Mouse (Mus musculus) forebrain, embryonic 15.5 days (tissue): ENCODE results near the gene Klf13. TPM values are rescaled to one million over a fixed set of nuclear protein-coding genes. Genes with fewer than 3 reads are reported as not detected.

Experiments
- ATAC-seq: fragments of 200-750 bp; cut with Nextera tagmentation; replicated peaks from 2 replicates; pipeline ENCODE4 v1.8.0; 2017; ENCODE audit warnings: mild to moderate bottlenecking, moderate TSS enrichment, moderate library complexity
- H3K27ac ChIP-seq: fragments of 300-500 bp; sonication (generic); replicated peaks from 2 replicates; pipeline ENCODE4 v1.5.1; 2015; ENCODE audit warnings: mild to moderate bottlenecking, inconsistent platforms
- H3K27me3 ChIP-seq: fragments of 300-500 bp; sonication (generic); 2 replicates; pipeline ENCODE4 v1.6.1; 2015; ENCODE audit warnings: inconsistent platforms
- H3K36me3 ChIP-seq: fragments of 300-500 bp; sonication (generic); 2 replicates; pipeline ENCODE4 v1.6.1; 2015; ENCODE audit warnings: mild to moderate bottlenecking, inconsistent platforms
- H3K4me1 ChIP-seq: fragments of 300-500 bp; sonication (generic); 2 replicates; pipeline ENCODE4 v1.6.1; 2015; ENCODE audit warnings: inconsistent platforms
- H3K4me2 ChIP-seq: fragments of 300-500 bp; sonication (generic); replicated peaks from 2 replicates; pipeline ENCODE4 v1.6.1; 2015; ENCODE audit warnings: mild to moderate bottlenecking, inconsistent platforms
- H3K4me3 ChIP-seq: fragments of 300-500 bp; sonication (generic); 2 replicates; pipeline ENCODE4 v1.5.1; 2015; ENCODE audit warnings: mild to moderate bottlenecking, inconsistent platforms
- H3K9ac ChIP-seq: fragments of 300-500 bp; sonication (generic); replicated peaks from 2 replicates; pipeline ENCODE4 v1.6.1; 2015; ENCODE audit warnings: mild to moderate bottlenecking, inconsistent platforms
- H3K9me3 ChIP-seq: fragments of 300-500 bp; sonication (generic); 2 replicates; pipeline ENCODE4 v1.6.1; 2016; ENCODE audit warnings: inconsistent platforms
- WGBS: fragments of 180-500 bp; shearing (Covaris S2); methylation state at CpG from one replicate; pipeline ENCODE4 v1.1.7; 2015; ENCODE audit warnings: mixed read lengths; 5-methylcytosine and 5-hydroxymethylcytosine counted together
- polyA plus RNA-seq: library from polyadenylated mRNA; unstranded; fragments of >200 nt; fragmentation: Nextera tagmentation; extraction: Ambion mirVana; gene quantifications from 2 replicates; pipeline ENCODE4 v1.2.1, GENCODE M21; 2015

The Klf13 gene
- polyA plus RNA-seq, 1 experiment from 2014 or later, result 34.8 TPM

- Histone ChIP-seq H3K4me1 (peaks cover 74% of the 10 kb centered on the region), H3K9me3 (no peaks in the 10 kb centered on the region), H3K4me3 (no peak overlapping the region), H3K27me3 (no peaks in the 10 kb centered on the region), H3K9ac (peak overlapping the region; percentile 45; the same call in 1 of the 2 replicates), H3K27ac (0 out of 2 replicates have a peak overlapping the region, but pooled peaks have one; percentile 60), H3K4me2 (no peak overlapping the region), H3K36me3 (no peaks in the 10 kb centered on the region)
- 61% methylated on average over 3 of the region's 3 CpGs for WGBS
- no peak for ATAC-seq
These were observed 41.1 kb downstream of the Klf13 start for GRCm38 (mm10) chr7:63897655-63898054.

DNA sequence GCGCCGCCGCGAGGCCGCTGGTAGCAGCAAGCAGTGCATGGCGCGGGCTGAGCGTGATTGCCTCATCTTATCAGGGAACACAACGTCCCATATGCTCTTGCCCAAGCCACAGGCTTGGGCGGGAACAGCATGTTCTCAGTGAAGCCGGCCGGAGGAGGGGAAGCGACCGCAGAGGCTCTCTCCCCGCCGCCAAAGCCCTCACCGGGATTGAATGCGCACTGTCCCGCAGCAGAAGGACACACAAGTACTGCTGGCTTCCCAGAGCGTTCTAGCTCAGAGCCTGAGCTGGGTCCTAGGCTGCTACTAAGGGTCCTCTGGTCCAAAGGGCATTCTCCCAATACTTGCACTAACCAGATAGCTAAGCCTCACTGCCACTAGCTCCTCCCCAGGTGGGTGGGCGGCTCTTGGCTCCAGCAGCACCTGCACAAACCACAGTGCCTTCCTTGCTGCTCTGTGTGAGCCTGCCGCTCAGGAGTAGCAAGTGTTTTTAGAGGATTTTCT, 41.7 kb downstream of the Klf13 start:
- H3K27me3 ChIP-seq, result no peaks in the 10 kb centered on the region
- H3K9me3 ChIP-seq, result no peaks in the 10 kb centered on the region
- ATAC-seq, result peak; percentile 80
- H3K4me3 ChIP-seq, result peak overlapping the region; percentile 31
- peak overlapping the region; percentile 60 for H3K27ac ChIP-seq
- H3K4me2 ChIP-seq, result peak overlapping the region; percentile 58
- H3K9ac ChIP-seq, result peak overlapping the region; percentile 45
- no peaks in the 10 kb centered on the region for H3K36me3 ChIP-seq
- peaks cover 75% of the 10 kb centered on the region for H3K4me1 ChIP-seq
- WGBS, result 2% methylated on average over 22 of the region's 22 CpGs

DNA sequence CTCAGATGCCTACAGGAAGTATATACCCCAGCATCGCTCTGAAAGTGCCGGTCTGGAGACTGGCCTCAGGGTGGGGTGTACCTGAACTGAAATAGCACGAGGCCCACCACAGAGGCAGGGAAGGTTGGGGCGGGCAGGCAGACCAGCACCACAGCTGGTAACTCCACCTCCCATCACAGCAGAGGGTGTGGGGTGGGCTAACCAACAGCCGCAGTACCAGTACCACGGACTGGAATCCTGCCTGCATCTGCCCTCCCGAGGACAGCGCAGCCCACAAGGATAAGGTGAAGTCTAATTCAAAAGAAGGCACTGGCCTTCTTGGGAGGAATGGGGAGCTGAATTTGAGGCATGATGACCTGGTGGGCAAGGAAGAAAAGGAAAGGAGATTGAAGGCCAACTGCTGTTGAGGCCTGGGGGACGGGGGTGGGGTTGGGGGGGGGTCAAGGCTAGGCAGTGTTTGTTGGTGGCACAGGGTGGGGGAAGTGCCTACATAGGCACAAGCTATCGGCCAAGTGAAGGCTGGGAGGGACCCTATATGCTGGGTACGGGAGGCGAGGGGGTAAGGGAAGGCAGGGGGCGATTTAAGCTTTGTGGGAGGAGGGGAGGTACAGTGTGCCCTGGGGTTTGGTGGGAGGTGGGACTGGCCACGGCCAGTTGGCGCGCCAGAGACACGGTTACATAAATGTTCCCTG, 42.3 kb downstream of the Klf13 start:
- WGBS, result 22% methylated on average over 17 of the region's 17 CpGs
- Histone ChIP-seq H3K4me2 (peak overlapping the region; percentile 58), H3K4me1 (peaks cover 72% of the 10 kb centered on the region), H3K36me3 (no peaks in the 10 kb centered on the region), H3K27ac (peak overlapping the region; percentile 60), H3K9me3 (no peaks in the 10 kb centered on the region), H3K9ac (peak overlapping the region; percentile 45), H3K27me3 (no peaks in the 10 kb centered on the region), H3K4me3 (peak overlapping the region; percentile 31)
- peak; percentile 59; the same call in 1 of the 2 replicates for ATAC-seq

- H3K27ac ChIP-seq, result no peak overlapping the region
- no peak overlapping the region for H3K4me2 ChIP-seq
- H3K36me3 ChIP-seq, result peaks cover 9% of the 10 kb centered on the region
- peaks cover 62% of the 10 kb centered on the region for H3K4me1 ChIP-seq
- H3K9ac ChIP-seq, result no peak overlapping the region
- no peaks in the 10 kb centered on the region for H3K27me3 ChIP-seq
- WGBS, result 88% methylated on average over 3 of the region's 3 CpGs
- no peak overlapping the region for H3K4me3 ChIP-seq
- ATAC-seq, result no peak
- H3K9me3 ChIP-seq, result no peaks in the 10 kb centered on the region
These were observed 43.5 kb downstream of the Klf13 start for GRCm38 (mm10) chr7:63895223-63895622.

DNA sequence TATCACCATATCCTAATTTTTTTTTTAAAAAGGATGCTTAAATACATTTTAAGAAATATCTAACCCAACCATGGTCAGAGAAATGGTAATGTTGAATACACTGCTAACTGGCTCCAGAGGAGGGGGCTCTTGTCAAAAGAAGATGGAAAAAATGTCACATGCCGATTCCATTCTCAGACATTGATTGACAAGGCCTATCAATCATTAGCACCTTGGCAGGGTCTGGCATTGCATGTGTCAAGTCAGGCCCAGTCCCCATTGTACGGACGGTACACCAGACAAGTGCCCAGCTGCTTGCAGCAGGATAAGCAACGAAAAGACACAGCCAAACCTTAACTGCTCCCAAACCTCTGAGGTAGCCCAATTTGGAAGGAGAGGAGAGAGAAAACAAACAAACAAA, 44.1 kb downstream of the Klf13 start:
- Histone ChIP-seq H3K4me2 (no peak overlapping the region), H3K4me1 (peaks cover 61% of the 10 kb centered on the region), H3K27ac (0 out of 2 replicates have a peak overlapping the region, but pooled peaks have one; percentile 25), H3K27me3 (no peaks in the 10 kb centered on the region), H3K4me3 (no peak overlapping the region), H3K36me3 (peaks cover 14% of the 10 kb centered on the region), H3K9ac (no peak overlapping the region), H3K9me3 (no peaks in the 10 kb centered on the region)
- no peak for ATAC-seq
- 39% methylated on average over 4 of the region's 4 CpGs for WGBS

- no peaks in the 10 kb centered on the region for H3K27me3 ChIP-seq
- 23% methylated on average over 4 of the region's 4 CpGs for WGBS
- no peak overlapping the region for H3K4me3 ChIP-seq
- H3K27ac ChIP-seq, result peak overlapping the region; percentile 84
- no peak overlapping the region for H3K4me2 ChIP-seq
- H3K9ac ChIP-seq, result no peak overlapping the region
- ATAC-seq, result no peak
- peaks cover 18% of the 10 kb centered on the region for H3K36me3 ChIP-seq
- no peaks in the 10 kb centered on the region for H3K9me3 ChIP-seq
- H3K4me1 ChIP-seq, result peaks cover 61% of the 10 kb centered on the region
These were observed 45.0 kb downstream of the Klf13 start for GRCm38 (mm10) chr7:63893729-63894128.

DNA sequence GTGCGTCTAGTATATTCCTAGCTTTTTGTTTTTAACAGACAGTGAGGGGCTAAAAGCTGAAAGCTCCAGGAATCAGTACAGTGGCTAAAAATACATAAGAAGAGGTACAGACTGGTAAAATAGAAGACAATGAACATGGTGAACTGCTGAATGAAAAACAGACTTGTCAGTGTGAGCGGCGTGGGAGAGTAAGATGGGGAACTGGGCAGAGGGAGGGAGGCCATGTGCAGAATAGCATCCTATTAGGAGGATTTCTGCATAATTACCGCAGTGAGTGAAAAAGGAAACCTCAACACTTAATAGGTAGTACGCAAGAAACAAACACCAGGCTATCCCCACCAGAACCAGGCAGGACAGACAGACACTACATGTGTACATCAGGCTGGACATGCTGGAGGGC, 45.5 kb downstream of the Klf13 start:
- ATAC-seq, result 0 out of 2 replicates have a peak, but pooled peaks have one; percentile 15
- H3K4me1 ChIP-seq, result peaks cover 59% of the 10 kb centered on the region
- no peak overlapping the region for H3K4me2 ChIP-seq
- no peak overlapping the region for H3K4me3 ChIP-seq
- peaks cover 18% of the 10 kb centered on the region for H3K36me3 ChIP-seq
- 28% methylated on average over 5 of the region's 5 CpGs for whole genome bisulfite sequencing
- H3K27me3 ChIP-seq, result no peaks in the 10 kb centered on the region
- no peak overlapping the region for H3K9ac ChIP-seq
- no peaks in the 10 kb centered on the region for H3K9me3 ChIP-seq
- peak overlapping the region; percentile 84 for H3K27ac ChIP-seq

DNA sequence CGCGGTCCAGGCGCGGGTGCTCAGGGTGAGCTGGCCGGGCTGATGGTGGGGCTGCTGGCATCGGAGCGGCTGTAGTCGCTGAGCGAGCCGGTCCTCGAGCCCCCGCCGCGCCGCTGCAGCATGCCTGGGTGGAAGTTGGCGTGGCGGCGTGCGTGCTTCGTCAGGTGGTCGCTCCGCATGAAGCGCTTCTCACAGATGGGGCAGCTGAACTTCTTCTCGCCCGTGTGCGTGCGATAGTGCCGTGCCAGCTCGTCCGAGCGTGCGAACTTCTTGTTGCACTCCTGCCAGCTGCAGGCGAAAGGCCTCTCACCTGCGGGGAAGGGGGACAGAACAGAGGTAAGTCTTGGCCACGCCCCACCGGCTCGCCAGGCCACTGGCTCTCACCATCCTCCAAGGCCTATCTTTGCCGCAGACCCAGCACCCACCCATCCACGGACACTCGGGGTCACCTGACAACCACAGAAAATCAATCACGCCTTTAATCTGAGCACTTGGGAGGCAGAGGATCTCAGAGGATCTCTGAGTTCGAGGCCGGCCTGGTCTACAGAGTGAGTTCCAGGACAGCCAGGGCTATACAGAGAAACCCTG, 47.1 kb downstream of the Klf13 start:
- Histone ChIP-seq H3K27me3 (no peaks in the 10 kb centered on the region), H3K9ac (no peak overlapping the region), H3K4me1 (peaks cover 43% of the 10 kb centered on the region), H3K27ac (no peak overlapping the region), H3K4me3 (no peak overlapping the region), H3K36me3 (peaks cover 18% of the 10 kb centered on the region), H3K4me2 (no peak overlapping the region), H3K9me3 (no peaks in the 10 kb centered on the region)
- no peak for ATAC-seq
- WGBS, result 71% methylated on average over 43 of the region's 43 CpGs

GRCm38 (mm10) chr7:63889116-63889975, 49.4 kb downstream of the Klf13 start:
- peaks cover 18% of the 10 kb centered on the region for H3K36me3 ChIP-seq
- H3K27ac ChIP-seq, result no peak overlapping the region
- WGBS, result 61% methylated on average over 9 of the region's 9 CpGs
- no peak overlapping the region for H3K9ac ChIP-seq
- H3K9me3 ChIP-seq, result no peaks in the 10 kb centered on the region
- H3K4me2 ChIP-seq, result no peak overlapping the region
- H3K4me3 ChIP-seq, result no peak overlapping the region
- no peak for ATAC-seq
- H3K4me1 ChIP-seq, result peaks cover 22% of the 10 kb centered on the region
- no peaks in the 10 kb centered on the region for H3K27me3 ChIP-seq

DNA sequence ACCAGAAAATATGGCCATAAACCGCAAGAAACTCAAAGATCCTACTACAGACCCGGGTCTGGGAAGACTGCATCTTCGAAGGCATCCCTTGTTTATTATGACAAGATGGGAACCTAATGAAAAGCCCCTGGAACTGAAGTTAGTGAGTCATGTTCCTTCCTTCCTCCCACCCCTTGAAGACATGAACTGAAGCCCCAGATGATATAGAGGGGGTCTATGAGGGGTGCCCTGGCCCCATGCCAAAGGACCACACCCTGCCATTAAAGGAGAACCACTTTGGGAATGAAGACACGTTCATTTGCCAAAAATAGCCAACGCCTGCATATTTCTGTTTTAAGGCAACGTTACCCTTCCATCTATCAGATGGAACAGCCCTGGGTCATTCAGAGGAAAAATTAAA, 50.0 kb downstream of the Klf13 start:
- Histone ChIP-seq H3K9me3 (no peaks in the 10 kb centered on the region), H3K27ac (no peak overlapping the region), H3K27me3 (no peaks in the 10 kb centered on the region), H3K36me3 (peaks cover 18% of the 10 kb centered on the region), H3K4me2 (no peak overlapping the region), H3K4me3 (no peak overlapping the region), H3K4me1 (peaks cover 18% of the 10 kb centered on the region), H3K9ac (no peak overlapping the region)
- WGBS, result 76% methylated on average over 6 of the region's 6 CpGs
- ATAC-seq, result no peak

DNA sequence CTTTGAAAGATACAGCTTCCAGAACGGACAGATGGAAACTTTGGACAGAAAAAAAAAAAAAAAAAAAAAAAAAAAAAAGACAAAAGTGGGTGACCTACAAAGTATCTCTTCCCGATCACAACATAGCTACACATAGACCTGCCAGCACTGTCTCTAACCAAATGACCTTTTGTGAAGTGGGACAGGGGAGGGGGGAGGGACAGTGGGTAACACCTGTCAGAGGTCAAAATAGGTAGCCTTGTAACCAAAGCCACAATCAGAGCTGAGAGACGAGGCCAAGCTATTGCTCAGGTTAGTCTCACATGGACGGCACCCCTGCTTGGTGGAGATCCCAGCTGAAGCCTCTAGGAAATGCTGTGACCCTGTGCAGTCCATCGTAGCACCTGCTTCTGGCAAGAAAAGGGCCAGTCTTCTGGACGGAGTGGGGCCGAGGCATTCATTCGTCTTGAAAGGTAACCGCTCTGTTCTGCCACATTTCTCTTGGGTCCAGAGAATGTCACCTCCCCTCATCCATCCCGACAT, 51.1 kb downstream of the Klf13 start:
- H3K36me3 ChIP-seq, result peaks cover 18% of the 10 kb centered on the region
- H3K9ac ChIP-seq, result no peak overlapping the region
- ATAC-seq, result no peak
- no peaks in the 10 kb centered on the region for H3K9me3 ChIP-seq
- 87% methylated on average over 10 of the region's 10 CpGs for WGBS
- peaks cover 9% of the 10 kb centered on the region; the same call in 1 of the 2 replicates for H3K4me1 ChIP-seq
- no peak overlapping the region for H3K27ac ChIP-seq
- H3K27me3 ChIP-seq, result no peaks in the 10 kb centered on the region
- H3K4me2 ChIP-seq, result no peak overlapping the region
- no peak overlapping the region for H3K4me3 ChIP-seq
